Mouse (Mus musculus) embryonic facial prominence, embryonic 12.5 days (tissue): ENCODE data around the gene Pla1a. TPM values are rescaled to one million over a fixed set of nuclear protein-coding genes. Genes with fewer than 3 reads are reported as not detected.

Experiments
- ATAC-seq: fragments of 200-750 bp; cut with Nextera tagmentation; 2 replicates; pipeline ENCODE4 v1.8.0; 2017; ENCODE audit not compliant: insufficient number of reproducible peaks, insufficient read depth, low FRiP score, low TSS enrichment
- H3K27ac ChIP-seq: fragments of 300-500 bp; sonication (generic); 2 replicates; pipeline ENCODE4 v1.5.1; 2016; ENCODE audit warnings: mild to moderate bottlenecking
- H3K27me3 ChIP-seq: fragments of 300-500 bp; sonication (generic); 2 replicates; pipeline ENCODE4 v1.6.1; 2016; ENCODE audit warnings: mild to moderate bottlenecking, moderate library complexity
- H3K36me3 ChIP-seq: fragments of 300-500 bp; sonication (generic); 2 replicates; pipeline ENCODE4 v1.6.1; 2016; ENCODE audit warnings: mild to moderate bottlenecking
- H3K4me1 ChIP-seq: fragments of 300-500 bp; sonication (generic); 2 replicates; pipeline ENCODE4 v1.6.1; 2016
- H3K4me2 ChIP-seq: fragments of 300-500 bp; sonication (generic); replicated peaks from 2 replicates; pipeline ENCODE4 v1.6.1; 2016; ENCODE audit warnings: mild to moderate bottlenecking, moderate library complexity
- H3K4me3 ChIP-seq: fragments of 300-500 bp; sonication (generic); 2 replicates; pipeline ENCODE4 v1.5.1; 2016; ENCODE audit warnings: mild to moderate bottlenecking
- H3K9ac ChIP-seq: fragments of 300-500 bp; sonication (generic); 2 replicates; pipeline ENCODE4 v1.6.1; 2016; ENCODE audit warnings: mild to moderate bottlenecking, moderate library complexity
- H3K9me3 ChIP-seq: fragments of 300-500 bp; sonication (generic); 2 replicates; pipeline ENCODE4 v1.6.1; 2016; ENCODE audit warnings: mild to moderate bottlenecking, moderate library complexity
- WGBS: fragments of 180-500 bp; shearing (Covaris S2); methylation state at CpG from one replicate; pipeline ENCODE4 v1.1.7; 2016; 5-methylcytosine and 5-hydroxymethylcytosine counted together
- polyA plus RNA-seq: library from polyadenylated mRNA; unstranded; fragments of >200 nt; fragmentation: Nextera tagmentation; extraction: Ambion mirVana; gene quantifications from 2 replicates; pipeline ENCODE4 v1.2.1, GENCODE M21; 2016

Gene Pla1a
- polyA plus RNA-seq, 1 experiment from 2014 or later, result 0.14 TPM

- Histone ChIP-seq H3K9ac (no peak overlapping the region), H3K9me3 (no peaks in the 10 kb centered on the region)
- no peak for ATAC-seq
Observed at GRCm38 (mm10) chr16:38394191-38394618, 38.7 kb downstream of the Pla1a start.

GRCm38 (mm10) chr16:38392126-38392894, 40.6 kb downstream of the Pla1a start:
- no peak overlapping the region for H3K4me2 ChIP-seq
- no peak overlapping the region for H3K27ac ChIP-seq
- no peaks in the 10 kb centered on the region for H3K9me3 ChIP-seq
- WGBS, result 77% methylated on average over 23 of the region's 23 CpGs
- H3K4me1 ChIP-seq, result peaks cover 4% of the 10 kb centered on the region; the same call in 1 of the 2 replicates
- no peaks in the 10 kb centered on the region for H3K27me3 ChIP-seq
- no peak for ATAC-seq
- H3K9ac ChIP-seq, result no peak overlapping the region
- H3K4me3 ChIP-seq, result no peak overlapping the region
- no peaks in the 10 kb centered on the region for H3K36me3 ChIP-seq

More at GRCm38 (mm10) chr16:38394191-38394618, 38.7 kb downstream of the Pla1a start:
- no peaks in the 10 kb centered on the region for H3K36me3 ChIP-seq
- H3K4me2 ChIP-seq, result no peak overlapping the region
- H3K27ac ChIP-seq, result no peak overlapping the region
- H3K27me3 ChIP-seq, result no peaks in the 10 kb centered on the region
- H3K4me3 ChIP-seq, result no peak overlapping the region
- WGBS, result 85% methylated on average over 8 of the region's 8 CpGs
- H3K4me1 ChIP-seq, result peaks cover 6% of the 10 kb centered on the region; the same call in 1 of the 2 replicates

GRCm38 (mm10) chr16:38390322-38390721, 42.6 kb downstream of the Pla1a start:
- Histone ChIP-seq H3K4me2 (no peak overlapping the region), H3K9ac (no peak overlapping the region), H3K36me3 (no peaks in the 10 kb centered on the region), H3K27ac (no peak overlapping the region), H3K9me3 (no peaks in the 10 kb centered on the region), H3K27me3 (no peaks in the 10 kb centered on the region), H3K4me3 (no peak overlapping the region), H3K4me1 (no peaks in the 10 kb centered on the region)
- no peak for ATAC-seq
- 87% methylated on average over 7 of the region's 7 CpGs for WGBS

GRCm38 (mm10) chr16:38389284-38389893, 43.6 kb downstream of the Pla1a start:
- Histone ChIP-seq H3K9ac (no peak overlapping the region), H3K27me3 (no peaks in the 10 kb centered on the region), H3K36me3 (no peaks in the 10 kb centered on the region), H3K4me1 (no peaks in the 10 kb centered on the region), H3K27ac (no peak overlapping the region), H3K4me3 (no peak overlapping the region), H3K9me3 (no peaks in the 10 kb centered on the region), H3K4me2 (no peak overlapping the region)
- WGBS, result 75% methylated on average over 8 of the region's 8 CpGs
- ATAC-seq, result no peak

- Histone ChIP-seq H3K9ac (no peak overlapping the region), H3K9me3 (no peaks in the 10 kb centered on the region), H3K36me3 (no peaks in the 10 kb centered on the region), H3K27me3 (no peaks in the 10 kb centered on the region), H3K4me2 (no peak overlapping the region), H3K4me3 (no peak overlapping the region), H3K4me1 (no peaks in the 10 kb centered on the region), H3K27ac (no peak overlapping the region)
- no peak for ATAC-seq
- WGBS, result 70% methylated on average over 6 of the region's 6 CpGs
Observed at GRCm38 (mm10) chr16:38388757-38389156, 44.2 kb downstream of the Pla1a start.

GRCm38 (mm10) chr16:38387389-38387788, 45.6 kb downstream of the Pla1a start:
- no peak overlapping the region for H3K4me3 ChIP-seq
- WGBS, result 93% methylated on average over 6 of the region's 6 CpGs
- no peaks in the 10 kb centered on the region for H3K9me3 ChIP-seq
- H3K36me3 ChIP-seq, result no peaks in the 10 kb centered on the region
- ATAC-seq, result no peak
- no peak overlapping the region for H3K9ac ChIP-seq
- no peaks in the 10 kb centered on the region for H3K27me3 ChIP-seq
- H3K4me2 ChIP-seq, result no peak overlapping the region
- H3K4me1 ChIP-seq, result no peaks in the 10 kb centered on the region
- no peak overlapping the region for H3K27ac ChIP-seq

- no peak for ATAC-seq
- no peak overlapping the region for H3K9ac ChIP-seq
- H3K27ac ChIP-seq, result no peak overlapping the region
- 95% methylated on average over 4 of the region's 4 CpGs for WGBS
- no peaks in the 10 kb centered on the region for H3K9me3 ChIP-seq
- H3K27me3 ChIP-seq, result no peaks in the 10 kb centered on the region
- H3K4me2 ChIP-seq, result no peak overlapping the region
- H3K4me1 ChIP-seq, result no peaks in the 10 kb centered on the region
- H3K36me3 ChIP-seq, result no peaks in the 10 kb centered on the region
- H3K4me3 ChIP-seq, result no peak overlapping the region
Observed at GRCm38 (mm10) chr16:38385700-38386099, 47.2 kb downstream of the Pla1a start.

- no peak for ATAC-seq
- no peaks in the 10 kb centered on the region for H3K9me3 ChIP-seq
- H3K27me3 ChIP-seq, result no peaks in the 10 kb centered on the region
- H3K27ac ChIP-seq, result no peak overlapping the region
- no peak overlapping the region for H3K9ac ChIP-seq
- WGBS, result 86% methylated on average over 6 of the region's 6 CpGs
- H3K36me3 ChIP-seq, result no peaks in the 10 kb centered on the region
- no peaks in the 10 kb centered on the region for H3K4me1 ChIP-seq
- no peak overlapping the region for H3K4me2 ChIP-seq
- H3K4me3 ChIP-seq, result no peak overlapping the region
Observed at GRCm38 (mm10) chr16:38385184-38385634, 47.7 kb downstream of the Pla1a start.

GRCm38 (mm10) chr16:38383683-38384082, 49.3 kb downstream of the Pla1a start:
- H3K4me2 ChIP-seq, result no peak overlapping the region
- H3K4me3 ChIP-seq, result no peak overlapping the region
- H3K9ac ChIP-seq, result no peak overlapping the region
- no peaks in the 10 kb centered on the region for H3K9me3 ChIP-seq
- 85% methylated on average over 2 of the region's 2 CpGs for WGBS
- H3K27ac ChIP-seq, result no peak overlapping the region
- H3K27me3 ChIP-seq, result no peaks in the 10 kb centered on the region
- H3K4me1 ChIP-seq, result no peaks in the 10 kb centered on the region
- H3K36me3 ChIP-seq, result no peaks in the 10 kb centered on the region
- no peak for ATAC-seq

GRCm38 (mm10) chr16:38379926-38380325, 53.0 kb downstream of the Pla1a start:
- Histone ChIP-seq H3K9me3 (no peaks in the 10 kb centered on the region), H3K4me2 (no peak overlapping the region), H3K4me1 (peaks cover 8% of the 10 kb centered on the region; the same call in 1 of the 2 replicates), H3K9ac (no peak overlapping the region), H3K4me3 (no peak overlapping the region), H3K27me3 (no peaks in the 10 kb centered on the region), H3K36me3 (no peaks in the 10 kb centered on the region), H3K27ac (no peak overlapping the region)
- no peak for ATAC-seq
- 96% methylated on average over 3 of the region's 3 CpGs for WGBS

GRCm38 (mm10) chr16:38379493-38379892, 53.5 kb downstream of the Pla1a start:
- Histone ChIP-seq H3K9me3 (no peaks in the 10 kb centered on the region), H3K4me3 (no peak overlapping the region), H3K4me2 (no peak overlapping the region), H3K4me1 (peaks cover 8% of the 10 kb centered on the region; the same call in 1 of the 2 replicates), H3K9ac (no peak overlapping the region), H3K27ac (no peak overlapping the region), H3K36me3 (no peaks in the 10 kb centered on the region), H3K27me3 (no peaks in the 10 kb centered on the region)
- 69% methylated on average over 3 of the region's 3 CpGs for WGBS
- no peak for ATAC-seq

GRCm38 (mm10) chr16:38379088-38379487, 53.9 kb downstream of the Pla1a start:
- Histone ChIP-seq H3K4me3 (no peak overlapping the region), H3K27ac (no peak overlapping the region), H3K27me3 (no peaks in the 10 kb centered on the region), H3K36me3 (no peaks in the 10 kb centered on the region), H3K4me2 (no peak overlapping the region), H3K4me1 (peaks cover 8% of the 10 kb centered on the region; the same call in 1 of the 2 replicates), H3K9ac (no peak overlapping the region), H3K9me3 (no peaks in the 10 kb centered on the region)
- WGBS, result 27% methylated on average over 6 of the region's 6 CpGs
- ATAC-seq, result no peak
